Comparison of ENCODE assay signal across 12 mouse cellular contexts in genomic region chr11:52143675-52144074, GRCm38 (mm10). TPM values are rescaled to one million over a fixed set of nuclear protein-coding genes. Genes with fewer than 3 reads are reported as not detected.
DNase-seq lines count a peak whose midpoint lies in the region; ATAC-seq lines count a peak whose summit lies in the region.
"Not testable (repeated sequence)": the region's sequence is repeated elsewhere in the genome, so short reads cannot be mapped to it uniquely, and the experiment has no call there.
"Had no signal": no experiment of that assay in that cellular context is flagged by ENCODE, and none has a peak within 500 bp of the region (broad histone marks: within the 10 kb centered on the region; RNA-seq: fewer than 3 reads in every experiment).

No protein-coding gene starts in this region.

- not testable (repeated sequence) for H3K36me3 ChIP-seq in intestine, embryonic 14.5 days (ENCODE audit: control insufficient read depth, insufficient read depth, low read length); lung, embryonic 15.5 days

- H3K27me3 ChIP-seq in intestine, embryonic 14.5 days (replicated peaks; ENCODE audit: control insufficient read depth, insufficient read depth, low read length); lung, embryonic 15.5 days: not testable (repeated sequence)

- WGBS in intestine, embryonic 14.5 days, result 23% methylated on average over 4 of the region's 4 CpGs
- WGBS in lung, embryonic 15.5 days, result 36% methylated on average over 4 of the region's 4 CpGs

- peak; percentile 80 for ATAC-seq in common myeloid progenitor, adult 5-6 weeks (replicated peaks; ENCODE audit: low read depth, poor library complexity, severe bottlenecking)
- ATAC-seq in intestine, embryonic 14.5 days (replicated peaks; ENCODE audit: low FRiP score, low TSS enrichment, low read depth), result peak; percentile 71
- ATAC-seq in lung, embryonic 15.5 days (ENCODE audit: borderline replicate concordance, extremely low read depth, low FRiP score, low TSS enrichment), result peak; percentile 62; the same call in 1 of the 2 replicates

- H3K4me3 ChIP-seq in intestine, embryonic 14.5 days (ENCODE audit: low read depth, low read length); lung, embryonic 15.5 days: not testable (repeated sequence)

- H3K4me2 ChIP-seq in intestine, embryonic 14.5 days (ENCODE audit: low read length), result peak overlapping the region; percentile 22; the same call in 1 of the 2 replicates
- not testable (repeated sequence) for H3K4me2 ChIP-seq in lung, embryonic 15.5 days

- peak; percentile 40 for DNase-seq in Muller cell, postnatal 12 days (ENCODE audit: inconsistent ontology term)
- DNase-seq in gastrocnemius, postnatal 10 days, result peak; percentile 20
- DNase-seq in intestine, embryonic 14.5 days (ENCODE audit: low spot score), result peak; percentile 67
- DNase-seq in layer of hippocampus, adult 9-11 months, result peak; percentile 63
- peak; percentile 58 for DNase-seq in retina, postnatal 1 day
- peak; percentile 46 to 55 for DNase-seq in urinary bladder, postnatal 36 days (ENCODE audit: low spot score in 2 of 2)

- not testable (repeated sequence) for H3K9me3 ChIP-seq in intestine, embryonic 14.5 days (ENCODE audit: control insufficient read depth, low read length); lung, embryonic 15.5 days

- not testable (repeated sequence) for H3K27ac ChIP-seq in intestine, embryonic 14.5 days (ENCODE audit: low read depth); lung, embryonic 15.5 days

- H3K4me1 ChIP-seq in intestine, embryonic 14.5 days (replicated peaks; ENCODE audit: control insufficient read depth, insufficient read depth, low read length); lung, embryonic 15.5 days: not testable (repeated sequence)

- H3K9ac ChIP-seq in intestine, embryonic 14.5 days (ENCODE audit: low read length); lung, embryonic 15.5 days: not testable (repeated sequence)

RNA-seq across cellular contexts. Expression of gene Olfr1373, which starts 1.7 kb away (rescaled TPM):
- not detected in 2 replicates for total RNA-seq in common myeloid progenitor, adult 5-6 weeks (2017)
- not detected for total RNA-seq in gastrocnemius, postnatal 10 days (2021)
- not detected in 2 replicates for polyA plus RNA-seq in intestine, embryonic 14.5 days (2014; fragmentation: Nextera tagmentation; extraction: Ambion mirVana)
- not detected in 2 replicates for polyA plus RNA-seq in lung, embryonic 15.5 days (2015; fragmentation: Nextera tagmentation; extraction: Ambion mirVana)
- total RNA-seq: adrenal gland, adult 18-20 months; monocyte, adult 5-6 weeks had no signal
- polyA plus RNA-seq: embryonic facial prominence, embryonic 12.5 days; gonadal fat pad, adult 2 months had no signal

RNA-seq across cellular contexts. Expression of gene Ppp2ca, which starts 45.2 kb away (rescaled TPM):
- total RNA-seq in common myeloid progenitor, adult 5-6 weeks (2017), result 109 and 112 TPM in 2 replicates
- 10 to 100 TPM; 46.2 to 50.1 TPM for total RNA-seq in gastrocnemius, postnatal 10 days (2021)
- 83.9 and 87.8 TPM in 2 replicates for polyA plus RNA-seq in intestine, embryonic 14.5 days (2014; fragmentation: Nextera tagmentation; extraction: Ambion mirVana)
- 75.7 and 76.9 TPM in 2 replicates for polyA plus RNA-seq in lung, embryonic 15.5 days (2015; fragmentation: Nextera tagmentation; extraction: Ambion mirVana)
